Mouse (Mus musculus): Measurements from ENCODE around the gene Polr1c. TPM values are rescaled to one million over a fixed set of nuclear protein-coding genes. Genes with fewer than 3 reads are reported as not detected.

Polr1c gene
- polyA plus RNA-seq, 1 experiment: 60.6 TPM

- H3K27ac ChIP-seq (ENCODE audit: control insufficient read depth, insufficient read depth, low read length): no peak overlapping the region
- DNase-seq: no peak
- TF ChIP-seq POLR2A (IDR thresholded peaks at IDR 0.05; ENCODE audit: control insufficient read depth, extremely low read depth, insufficient read depth, low read length, poor library complexity): no peak
- no peak for TF ChIP-seq CTCF (IDR thresholded peaks at IDR 0.05; ENCODE audit: borderline replicate concordance, control insufficient read depth, extremely low read depth, insufficient read depth, low read length, poor library complexity)
- no peak overlapping the region for H3K4me3 ChIP-seq (ENCODE audit: control insufficient read depth, insufficient read depth, low read length)
- WGBS: 96% methylated on average over 6 of the region's 6 CpGs
- H3K36me3 ChIP-seq (ENCODE audit: control insufficient read depth, insufficient read depth, low read length): peaks cover 12% of the 10 kb centered on the region; the same call in 1 of the 2 replicates
- no peaks in the 10 kb centered on the region for H3K4me1 ChIP-seq (replicated peaks; ENCODE audit: control insufficient read depth, insufficient read depth, low read length)
- H3K27me3 ChIP-seq (ENCODE audit: control insufficient read depth, insufficient read depth, low read length): no peaks in the 10 kb centered on the region
Measured at GRCm38 (mm10) chr17:46275034-46275433, 27.2 kb upstream of the Polr1c start.

- no peak for DNase-seq
- H3K4me1 ChIP-seq (replicated peaks; ENCODE audit: control insufficient read depth, insufficient read depth, low read length): no peaks in the 10 kb centered on the region
- H3K4me3 ChIP-seq (ENCODE audit: control insufficient read depth, insufficient read depth, low read length): no peak overlapping the region
- H3K27me3 ChIP-seq (ENCODE audit: control insufficient read depth, insufficient read depth, low read length): no peaks in the 10 kb centered on the region
- peaks cover 12% of the 10 kb centered on the region; the same call in 1 of the 2 replicates for H3K36me3 ChIP-seq (ENCODE audit: control insufficient read depth, insufficient read depth, low read length)
- TF ChIP-seq CTCF (IDR thresholded peaks at IDR 0.05; ENCODE audit: borderline replicate concordance, control insufficient read depth, extremely low read depth, insufficient read depth, low read length, poor library complexity) (no peak), POLR2A (IDR thresholded peaks at IDR 0.05; ENCODE audit: control insufficient read depth, extremely low read depth, insufficient read depth, low read length, poor library complexity) (no peak)
- H3K27ac ChIP-seq (ENCODE audit: control insufficient read depth, insufficient read depth, low read length): no peak overlapping the region
- 90% methylated on average over 6 of the region's 6 CpGs for WGBS
Measured at GRCm38 (mm10) chr17:46274465-46274864, 26.6 kb upstream of the Polr1c start.

GRCm38 (mm10) chr17:46273803-46274236 is 26.0 kb upstream of the Polr1c start:
- WGBS: 97% methylated on average over 1 of the region's 1 CpGs
- H3K4me3 ChIP-seq (ENCODE audit: control insufficient read depth, insufficient read depth, low read length): no peak overlapping the region
- DNase-seq: no peak
- no peaks in the 10 kb centered on the region for H3K27me3 ChIP-seq (ENCODE audit: control insufficient read depth, insufficient read depth, low read length)
- peaks cover 8% of the 10 kb centered on the region; the same call in 1 of the 2 replicates for H3K36me3 ChIP-seq (ENCODE audit: control insufficient read depth, insufficient read depth, low read length)
- H3K27ac ChIP-seq (ENCODE audit: control insufficient read depth, insufficient read depth, low read length): no peak overlapping the region
- no peaks in the 10 kb centered on the region for H3K4me1 ChIP-seq (replicated peaks; ENCODE audit: control insufficient read depth, insufficient read depth, low read length)
- TF ChIP-seq POLR2A (IDR thresholded peaks at IDR 0.05; ENCODE audit: control insufficient read depth, extremely low read depth, insufficient read depth, low read length, poor library complexity): no peak
- TF ChIP-seq CTCF (IDR thresholded peaks at IDR 0.05; ENCODE audit: borderline replicate concordance, control insufficient read depth, extremely low read depth, insufficient read depth, low read length, poor library complexity): no peak

- H3K27me3 ChIP-seq (ENCODE audit: control insufficient read depth, insufficient read depth, low read length): no peaks in the 10 kb centered on the region
- WGBS: 96% methylated on average over 5 of the region's 5 CpGs
- no peak overlapping the region for H3K4me3 ChIP-seq (ENCODE audit: control insufficient read depth, insufficient read depth, low read length)
- no peak for DNase-seq
- H3K36me3 ChIP-seq (ENCODE audit: control insufficient read depth, insufficient read depth, low read length): peaks cover 5% of the 10 kb centered on the region; the same call in 1 of the 2 replicates
- no peak overlapping the region for H3K27ac ChIP-seq (ENCODE audit: control insufficient read depth, insufficient read depth, low read length)
- no peak for TF ChIP-seq POLR2A (IDR thresholded peaks at IDR 0.05; ENCODE audit: control insufficient read depth, extremely low read depth, insufficient read depth, low read length, poor library complexity)
- no peak for TF ChIP-seq CTCF (IDR thresholded peaks at IDR 0.05; ENCODE audit: borderline replicate concordance, control insufficient read depth, extremely low read depth, insufficient read depth, low read length, poor library complexity)
- H3K4me1 ChIP-seq (replicated peaks; ENCODE audit: control insufficient read depth, insufficient read depth, low read length): no peaks in the 10 kb centered on the region
Measured at GRCm38 (mm10) chr17:46272675-46273074, 24.8 kb upstream of the Polr1c start.

GRCm38 (mm10) chr17:46272058-46272457 is 24.2 kb upstream of the Polr1c start:
- Histone ChIP-seq H3K4me3 (ENCODE audit: control insufficient read depth, insufficient read depth, low read length) (no peak overlapping the region), H3K4me1 (replicated peaks; ENCODE audit: control insufficient read depth, insufficient read depth, low read length) (no peaks in the 10 kb centered on the region), H3K36me3 (ENCODE audit: control insufficient read depth, insufficient read depth, low read length) (peaks cover 5% of the 10 kb centered on the region; the same call in 1 of the 2 replicates), H3K27me3 (ENCODE audit: control insufficient read depth, insufficient read depth, low read length) (no peaks in the 10 kb centered on the region), H3K27ac (ENCODE audit: control insufficient read depth, insufficient read depth, low read length) (no peak overlapping the region)
- no peak for DNase-seq
- WGBS: 97% methylated on average over 2 of the region's 2 CpGs
- TF ChIP-seq POLR2A (IDR thresholded peaks at IDR 0.05; ENCODE audit: control insufficient read depth, extremely low read depth, insufficient read depth, low read length, poor library complexity): no peak
- TF ChIP-seq CTCF (IDR thresholded peaks at IDR 0.05; ENCODE audit: borderline replicate concordance, control insufficient read depth, extremely low read depth, insufficient read depth, low read length, poor library complexity): no peak

- no peaks in the 10 kb centered on the region for H3K4me1 ChIP-seq (replicated peaks; ENCODE audit: control insufficient read depth, insufficient read depth, low read length)
- TF ChIP-seq CTCF (IDR thresholded peaks at IDR 0.05; ENCODE audit: borderline replicate concordance, control insufficient read depth, extremely low read depth, insufficient read depth, low read length, poor library complexity) (no peak), POLR2A (IDR thresholded peaks at IDR 0.05; ENCODE audit: control insufficient read depth, extremely low read depth, insufficient read depth, low read length, poor library complexity) (no peak)
- H3K4me3 ChIP-seq (ENCODE audit: control insufficient read depth, insufficient read depth, low read length): no peak overlapping the region
- peaks cover 5% of the 10 kb centered on the region; the same call in 1 of the 2 replicates for H3K36me3 ChIP-seq (ENCODE audit: control insufficient read depth, insufficient read depth, low read length)
- DNase-seq: no peak
- 93% methylated on average over 19 of the region's 19 CpGs for WGBS
- H3K27me3 ChIP-seq (ENCODE audit: control insufficient read depth, insufficient read depth, low read length): no peaks in the 10 kb centered on the region
- H3K27ac ChIP-seq (ENCODE audit: control insufficient read depth, insufficient read depth, low read length): no peak overlapping the region
Measured at GRCm38 (mm10) chr17:46269771-46270534, 22.1 kb upstream of the Polr1c start.
